Mouse (Mus musculus) MEL (cell line): ENCODE measurements at regions not wholly inside any gene's neighbourhood (a gene's known extent, or its start where the extent isn't known, plus 50 kb on each side); places are given as distances from the start of the nearest gene placed in this dataset.

Experiments used
- DNase-seq: peaks from one replicate; pipeline ENCODE4 v3.0.0; 2011; ENCODE audit warnings: low read depth, low spot score
- H3K27ac ChIP-seq: 2 replicates; pipeline ENCODE4 v1.5.1; 2012; ENCODE audit warnings: low read depth, mild to moderate bottlenecking, control low read depth, low read length, moderate library complexity; ENCODE audit not compliant: control insufficient read depth
- H3K27me3 ChIP-seq, 2 experiments: fragments of 150-350 bp in 1 of 2; sonication (generic) in 1 of 2; 2 replicates each; pipeline ENCODE4 v1.6.1; 2012; ENCODE audit warnings: low read length in 2 of 2, mild to moderate bottlenecking in 2 of 2, improper control_type of control experiment in 1 of 2, moderate library complexity in 1 of 2; ENCODE audit not compliant: insufficient read depth in 2 of 2, control insufficient read depth in 1 of 2
- H3K36me3 ChIP-seq, 2 experiments: 2 replicates each; pipeline ENCODE4 v1.6.1; 2012 to 2014; ENCODE audit warnings: low read length in 2 of 2, improper control_type of control experiment in 1 of 2, inconsistent platforms in 1 of 2, mild to moderate bottlenecking in 1 of 2; ENCODE audit not compliant: insufficient read depth in 2 of 2, control insufficient read depth in 1 of 2
- H3K4me1 ChIP-seq, 2 experiments: fragments of 150-350 bp in 1 of 2; sonication (generic) in 1 of 2; 2 replicates each; pipeline ENCODE4 v1.6.1; 2012; ENCODE audit warnings: low read length in 2 of 2, improper control_type of control experiment in 1 of 2, mild to moderate bottlenecking in 1 of 2; ENCODE audit not compliant: insufficient read depth in 2 of 2, control insufficient read depth in 1 of 2
- H3K4me3 ChIP-seq, 2 experiments: fragments of 150-350 bp in 1 of 2; sonication (generic) in 1 of 2; 2 replicates each; pipeline ENCODE4 v1.5.1; 2012; ENCODE audit warnings: low read depth in 2 of 2, low read length in 2 of 2, mild to moderate bottlenecking in 2 of 2, moderate library complexity in 2 of 2, control low read depth in 1 of 2, improper control_type of control experiment in 1 of 2; ENCODE audit not compliant: control insufficient read depth in 1 of 2, insufficient read depth in 1 of 2
- H3K79me2 ChIP-seq: 2 replicates; pipeline ENCODE4 v1.6.1; 2012; ENCODE audit warnings: mild to moderate bottlenecking, low read length, moderate library complexity; ENCODE audit not compliant: control insufficient read depth, poor library complexity, insufficient read depth
- H3K9ac ChIP-seq: 2 replicates; pipeline ENCODE4 v1.6.1; 2012; ENCODE audit warnings: low read depth, mild to moderate bottlenecking, control low read depth, low read length, moderate library complexity; ENCODE audit not compliant: control insufficient read depth, poor library complexity, severe bottlenecking
- H3K9me3 ChIP-seq: fragments of 150-350 bp; sonication (generic); replicated peaks from 2 replicates; pipeline ENCODE4 v1.6.1; 2012; ENCODE audit warnings: mild to moderate bottlenecking, low read length, improper control_type of control experiment, moderate library complexity; ENCODE audit not compliant: insufficient read depth
- CHD2 ChIP-seq: IDR thresholded peaks from 2 replicates; pipeline ENCODE4 v1.6.1; 2011; ENCODE audit warnings: low read length, improper control_type of control experiment
- ELF1 ChIP-seq: IDR thresholded peaks from 2 replicates; pipeline ENCODE4 v1.6.1; 2014; ENCODE audit warnings: low read depth, mild to moderate bottlenecking, inconsistent platforms, low read length, improper control_type of control experiment, moderate library complexity
- EP300 ChIP-seq, 2 experiments: IDR thresholded peaks; 2 replicates each; pipeline ENCODE4 v1.6.1; 2011; ENCODE audit warnings: improper control_type of control experiment in 2 of 2, low read length in 2 of 2, low read depth in 1 of 2, mild to moderate bottlenecking in 1 of 2
- GATA1 ChIP-seq: IDR thresholded peaks from 2 replicates; pipeline ENCODE4 v1.6.1; 2011; ENCODE audit warnings: low read depth, low read length, improper control_type of control experiment
- JUND ChIP-seq: IDR thresholded peaks from 2 replicates; pipeline ENCODE4 v1.6.1; 2011; ENCODE audit warnings: low read depth, mild to moderate bottlenecking, improper control_type of control experiment, low read length
- MAFK ChIP-seq: IDR thresholded peaks from 2 replicates; pipeline ENCODE4 v1.6.1; 2011; ENCODE audit warnings: low read depth, mild to moderate bottlenecking, low read length, improper control_type of control experiment, borderline replicate concordance
- MXI1 ChIP-seq: IDR thresholded peaks from 2 replicates; pipeline ENCODE4 v1.6.1; 2011; ENCODE audit warnings: mild to moderate bottlenecking, low read depth, low read length, improper control_type of control experiment
- MYB ChIP-seq: IDR thresholded peaks from 2 replicates; pipeline ENCODE4 v1.6.1; 2011; ENCODE audit warnings: mild to moderate bottlenecking, low read depth, low read length, improper control_type of control experiment
- POLR2AphosphoS5 ChIP-seq: IDR thresholded peaks from 2 replicates; pipeline ENCODE4 v1.6.1; 2012; ENCODE audit warnings: low read depth, borderline replicate concordance, mild to moderate bottlenecking, inconsistent platforms, low read length, moderate library complexity, mixed read lengths
- RCOR1 ChIP-seq: IDR thresholded peaks from 2 replicates; pipeline ENCODE4 v1.6.1; 2012; ENCODE audit warnings: low read depth, mild to moderate bottlenecking, inconsistent platforms, low read length, improper control_type of control experiment
- TBP ChIP-seq: IDR thresholded peaks from 2 replicates; pipeline ENCODE4 v1.8.0; 2011; ENCODE audit warnings: low read depth, low read length, improper control_type of control experiment
- TCF12 ChIP-seq: IDR thresholded peaks from 2 replicates; pipeline ENCODE4 v1.6.1; 2014; ENCODE audit warnings: low read depth, mild to moderate bottlenecking, inconsistent platforms, low read length, improper control_type of control experiment, moderate library complexity
- USF1 ChIP-seq: IDR thresholded peaks from 2 replicates; pipeline ENCODE4 v1.6.1; 2014; ENCODE audit warnings: low read depth, mild to moderate bottlenecking, inconsistent platforms, low read length, improper control_type of control experiment, moderate library complexity
- ZKSCAN1 ChIP-seq: IDR thresholded peaks from 2 replicates; pipeline ENCODE4 v1.6.1; 2012; ENCODE audit warnings: low read depth, mild to moderate bottlenecking, inconsistent platforms, low read length, improper control_type of control experiment, moderate library complexity
- ZNF384 ChIP-seq: IDR thresholded peaks from 2 replicates; pipeline ENCODE4 v1.6.1; 2012; ENCODE audit warnings: low read depth, mild to moderate bottlenecking, inconsistent platforms, low read length, improper control_type of control experiment

GRCm38 (mm10) chr8:26669541-26669940 lies 307.6 kb upstream of the Zfp703 start:
- Histone ChIP-seq H3K36me3 (no peaks in the 10 kb centered on the region), H3K4me3 (no peak overlapping the region), H3K9me3 (no peaks in the 10 kb centered on the region), H3K27me3 (no peaks in the 10 kb centered on the region), H3K4me1 (no peaks in the 10 kb centered on the region), H3K9ac (no peak overlapping the region), H3K79me2 (no peaks in the 10 kb centered on the region), H3K27ac (no peak overlapping the region)
- no peak for TF ChIP-seq EP300 (IDR thresholded peaks at IDR 0.05; ENCODE audit: low read depth in 1 of 2, low read length in 2 of 2)
- TF ChIP-seq TBP, result no peak
- TF ChIP-seq MAFK, result no peak
- no peak for TF ChIP-seq ZNF384
- TF ChIP-seq MYB, result no peak
- no peak for TF ChIP-seq TCF12
- TF ChIP-seq USF1, result no peak
- TF ChIP-seq ZKSCAN1, result no peak
- TF ChIP-seq RCOR1, result no peak
- no peak for TF ChIP-seq CHD2
- no peak for TF ChIP-seq JUND
- no peak for TF ChIP-seq ELF1
- DNase-seq, result no peak

- Histone ChIP-seq H3K4me3 (no peak overlapping the region), H3K9ac (no peak overlapping the region), H3K9me3 (no peaks in the 10 kb centered on the region), H3K79me2 (no peaks in the 10 kb centered on the region), H3K27ac (no peak overlapping the region), H3K4me1 (no peaks in the 10 kb centered on the region), H3K36me3 (no peaks in the 10 kb centered on the region), H3K27me3 (no peaks in the 10 kb centered on the region)
- no peak for TF ChIP-seq POLR2AphosphoS5
- no peak for TF ChIP-seq MXI1
- TF ChIP-seq GATA1, result no peak
- DNase-seq, result no peak
These were observed 304.4 kb upstream of the Zfp703 start for GRCm38 (mm10) chr8:26672486-26673395.
